Mouse (Mus musculus) urinary bladder, postnatal 25 days (tissue): ENCODE measurements around the gene Cmss1.

ENCODE experiments used
- DNase-seq: peaks from one replicate; pipeline ENCODE4 v3.0.0; 2022; ENCODE audit warnings: low spot score

Gene Cmss1

DNA sequence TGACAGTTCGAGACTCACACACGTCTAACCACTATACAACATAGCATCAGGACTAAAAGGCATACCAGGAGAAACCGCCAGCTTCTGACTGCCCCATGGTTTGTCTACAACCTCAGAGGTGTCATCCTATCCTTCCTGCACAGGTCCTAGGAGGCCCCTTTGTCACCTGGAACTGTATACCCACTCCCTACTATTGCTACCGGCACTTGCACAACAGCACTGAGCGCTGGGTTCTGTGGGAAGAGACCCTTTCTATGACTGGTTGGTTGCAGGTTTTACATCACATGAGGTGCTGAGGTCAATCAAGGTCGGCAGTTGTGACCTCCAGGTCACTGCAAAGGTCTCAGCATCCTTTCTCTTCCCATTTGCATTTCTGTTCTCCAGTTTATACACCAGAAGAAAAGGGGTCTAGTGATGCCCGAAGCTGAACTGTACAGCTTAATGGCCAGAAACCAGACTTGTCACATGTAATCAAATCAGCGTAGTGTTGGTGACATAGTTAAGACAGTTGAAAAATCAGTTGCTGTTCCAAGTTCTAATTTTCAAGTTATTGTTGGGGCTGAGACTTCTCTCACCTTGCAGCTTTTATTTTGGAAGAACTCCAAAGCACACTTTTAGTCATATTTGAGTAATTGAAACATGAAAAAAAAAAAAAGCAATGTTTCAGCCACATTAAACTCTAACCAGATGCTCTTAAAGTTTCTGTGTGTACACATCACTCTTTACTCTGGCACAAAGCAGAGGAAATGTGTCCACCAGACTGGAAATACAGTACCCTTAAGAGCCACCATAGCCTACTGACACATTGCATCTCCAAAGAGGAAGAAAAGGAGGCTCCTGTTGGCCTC is 266.7 kb downstream of the Cmss1 start:
- no peak for DNase-seq

DNA sequence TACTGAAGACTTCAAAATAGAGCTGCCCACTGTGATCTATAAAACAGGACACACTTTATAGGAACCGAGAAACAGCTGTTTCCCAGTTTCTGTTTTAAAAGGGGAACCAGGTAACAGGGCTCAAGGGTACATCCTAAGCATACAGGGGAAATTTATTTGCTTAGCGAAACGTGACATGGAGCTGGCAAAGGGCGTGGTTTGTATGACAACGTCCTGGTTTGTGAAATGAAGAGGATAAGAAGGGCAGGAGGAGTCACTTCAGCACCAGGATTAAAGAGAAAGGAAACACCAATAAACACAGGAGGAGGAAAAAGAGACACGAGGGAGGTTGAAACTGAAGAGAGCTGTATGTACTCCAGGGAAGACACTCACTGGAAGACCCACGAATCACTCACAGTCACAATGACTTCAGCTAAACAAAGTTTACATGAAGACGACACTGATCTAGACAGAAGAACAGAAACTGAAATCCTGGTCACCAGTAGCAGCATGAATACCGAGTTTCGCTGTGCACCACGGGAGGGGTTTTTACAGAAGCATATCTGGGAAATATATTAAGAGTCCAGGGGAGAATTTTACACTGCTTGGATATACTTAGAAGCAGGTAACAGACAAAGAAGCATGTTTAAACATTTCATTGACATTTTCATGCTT is 269.8 kb downstream of the Cmss1 start:
- no peak for DNase-seq

DNA sequence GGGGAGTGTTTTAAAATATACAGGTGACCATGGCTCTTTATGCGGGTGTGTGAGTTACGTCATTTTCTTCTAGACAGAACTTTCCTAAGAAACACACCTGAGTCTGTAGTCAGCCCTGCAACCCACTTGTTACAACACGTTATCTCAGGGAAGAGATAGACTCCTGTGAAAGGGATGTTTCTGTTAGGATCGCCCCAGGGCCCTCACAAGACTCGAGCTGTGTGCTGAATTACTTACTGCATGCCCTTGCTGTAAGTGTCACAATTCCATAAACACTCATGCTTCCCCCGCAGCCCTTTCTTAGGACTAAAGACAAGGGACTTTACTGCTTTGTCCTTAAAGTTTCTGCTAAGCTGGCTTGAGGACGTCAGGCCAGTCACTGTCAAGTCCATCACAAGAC is 274.4 kb downstream of the Cmss1 start:
- no peak for DNase-seq

GRCm38 (mm10) chr16:57330111-57330510 is 276.6 kb downstream of the Cmss1 start:
- DNase-seq, result no peak

DNA sequence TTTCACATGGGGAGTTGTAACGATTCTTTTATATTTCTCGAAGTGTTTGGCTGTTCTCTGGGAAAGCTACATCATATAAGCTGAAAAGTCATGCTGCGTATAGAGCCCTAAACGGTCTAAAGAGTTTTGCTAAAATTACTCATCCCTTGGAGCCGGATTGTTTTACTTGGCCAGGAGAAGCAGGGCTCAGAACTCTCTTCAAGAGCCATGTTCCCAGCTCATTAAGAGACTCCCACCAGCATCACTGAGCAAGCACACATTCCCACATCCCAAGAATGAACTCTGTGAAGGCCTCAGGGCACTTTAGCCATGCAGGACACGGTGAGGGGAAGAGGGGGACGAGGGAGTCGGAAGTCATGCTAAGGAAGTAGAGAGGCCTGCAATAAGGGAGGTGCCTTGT is 277.6 kb downstream of the Cmss1 start:
- no peak for DNase-seq

GRCm38 (mm10) chr16:57326996-57327395 is 279.7 kb downstream of the Cmss1 start:
- DNase-seq, result no peak

- DNase-seq, result no peak
These were observed 287.2 kb downstream of the Cmss1 start for GRCm38 (mm10) chr16:57319284-57320124.

DNA sequence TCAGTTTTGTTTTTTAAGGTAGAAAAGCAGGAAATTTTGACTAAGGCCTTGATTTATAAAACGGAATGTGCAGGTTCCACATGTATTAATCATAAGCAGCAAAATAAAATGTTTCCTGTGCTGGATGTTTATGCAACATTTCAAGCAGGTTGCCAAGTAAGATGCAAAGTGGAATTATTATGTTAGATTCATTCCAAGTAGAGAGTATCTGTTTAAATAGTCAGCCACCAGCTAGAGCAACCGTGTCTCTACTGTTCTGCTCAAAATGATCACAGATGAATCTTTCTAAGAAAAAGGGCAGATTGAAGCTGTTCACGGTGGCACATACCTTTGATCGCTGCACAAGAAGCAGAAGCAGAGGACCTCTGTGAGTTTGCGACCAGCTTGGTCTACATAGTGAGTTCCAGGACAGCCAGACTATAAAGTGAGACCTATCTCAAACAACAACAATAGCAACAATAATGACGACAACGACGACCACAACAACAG is 288.0 kb downstream of the Cmss1 start:
- DNase-seq, result no peak

- no peak for DNase-seq
These were observed 288.6 kb downstream of the Cmss1 start for GRCm38 (mm10) chr16:57317882-57318636.

DNA sequence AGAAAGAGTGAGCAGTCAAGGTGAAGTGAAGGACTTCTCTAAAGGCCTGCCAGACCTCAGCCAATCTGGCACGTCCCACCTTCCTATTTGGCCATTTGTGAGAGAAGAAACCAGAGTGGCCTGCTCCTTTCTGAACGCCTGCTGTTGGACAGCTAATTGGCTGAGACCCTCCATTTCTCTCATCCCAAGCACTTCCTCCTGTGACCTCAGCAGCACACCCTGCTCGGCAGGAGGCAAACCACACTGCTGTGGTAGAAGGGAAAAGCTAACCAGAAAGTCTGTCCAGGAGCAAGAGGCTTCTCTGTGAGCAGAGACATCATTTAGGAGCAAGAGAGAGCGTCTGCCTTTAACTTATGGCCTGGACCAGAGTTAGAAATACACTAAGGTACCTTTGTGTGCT is 289.5 kb downstream of the Cmss1 start:
- DNase-seq, result no peak

- no peak for DNase-seq
These were observed 291.6 kb downstream of the Cmss1 start for GRCm38 (mm10) chr16:57315026-57315425.

DNA sequence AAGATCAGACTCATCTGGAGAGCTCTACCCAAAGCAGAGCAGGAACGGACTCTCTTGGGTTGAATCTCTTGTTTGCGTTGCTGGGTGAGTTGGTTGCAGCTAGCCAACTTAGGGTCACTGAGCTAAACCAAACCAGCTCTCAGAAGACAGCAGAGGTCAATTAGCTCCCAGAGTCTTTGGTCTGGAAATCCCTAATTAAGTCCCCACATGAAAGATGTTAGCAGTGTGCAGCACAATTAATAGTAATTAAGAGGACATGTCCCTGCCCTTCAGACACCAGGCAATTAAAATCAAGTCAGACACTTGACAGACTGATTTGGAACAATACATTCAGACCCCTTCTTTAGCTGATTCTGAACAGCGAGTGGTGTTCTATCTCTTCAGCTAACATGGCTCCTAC is 292.4 kb downstream of the Cmss1 start:
- DNase-seq, result no peak

- DNase-seq, result no peak
These were observed 293.2 kb downstream of the Cmss1 start for GRCm38 (mm10) chr16:57313487-57313886.

- no peak for DNase-seq
These were observed 294.5 kb downstream of the Cmss1 start for GRCm38 (mm10) chr16:57312130-57312529.

GRCm38 (mm10) chr16:57305463-57305862 is 301.2 kb downstream of the Cmss1 start:
- no peak for DNase-seq

GRCm38 (mm10) chr16:57303716-57304115 is 302.9 kb downstream of the Cmss1 start:
- no peak for DNase-seq

DNA sequence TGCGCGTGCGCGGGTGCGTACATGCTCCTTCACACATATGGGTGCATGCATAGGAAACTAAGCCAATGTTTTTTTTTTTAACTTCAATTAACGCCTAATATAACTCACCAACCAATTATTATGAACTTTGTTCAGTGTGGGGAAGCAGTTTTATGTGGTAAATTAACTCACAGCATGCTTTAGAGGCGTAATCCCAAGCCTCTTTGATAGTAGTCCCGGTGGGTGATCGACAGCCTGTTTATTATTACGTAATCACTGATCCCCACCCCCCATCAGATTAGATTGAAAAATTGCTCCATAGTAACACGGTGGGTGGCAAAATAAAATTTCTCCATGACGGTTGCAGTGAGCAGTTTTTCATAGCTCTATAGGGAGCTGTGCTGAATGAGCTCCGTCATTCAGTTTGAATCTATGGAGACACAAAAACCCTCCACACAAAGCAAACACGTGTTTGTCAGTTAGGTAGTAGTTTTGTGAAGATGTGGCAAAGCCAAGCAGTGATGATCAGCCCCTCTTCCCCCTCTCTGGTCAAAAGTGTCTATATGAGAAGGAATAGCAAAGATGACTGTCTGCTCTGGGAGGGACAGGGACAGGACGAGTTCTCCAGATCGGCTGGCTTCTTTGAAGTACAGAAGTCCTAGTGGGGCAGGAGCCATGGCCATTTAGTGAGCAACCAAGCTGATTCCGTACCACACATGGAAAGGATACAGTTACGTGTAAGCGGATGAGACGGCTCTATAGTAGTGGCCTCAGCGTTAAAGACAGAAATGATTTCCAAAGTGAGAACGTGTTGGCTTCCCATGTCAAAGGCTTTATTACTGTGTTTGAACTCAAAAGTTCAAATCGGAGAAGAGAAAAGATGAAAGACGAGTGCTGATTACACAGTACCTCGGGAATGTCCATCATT is 303.6 kb downstream of the Cmss1 start:
- DNase-seq, result no peak

- no peak for DNase-seq
These were observed 305.1 kb downstream of the Cmss1 start for GRCm38 (mm10) chr16:57301512-57302115.

- no peak for DNase-seq
These were observed 311.3 kb downstream of the Cmss1 start for GRCm38 (mm10) chr16:57295216-57295934.

GRCm38 (mm10) chr16:57292765-57293164 is 313.9 kb downstream of the Cmss1 start, which contains the start of gene Tmem30c:
TSS of gene Tmem30c (minus strand) at chr16:57292865.
- DNase-seq, result no peak
